Mouse (Mus musculus) small intestine, adult 2 months (tissue): ENCODE results near the gene Slc38a3. TPM values are rescaled to one million over a fixed set of nuclear protein-coding genes. Genes with fewer than 3 reads are reported as not detected.

ENCODE experiments used
- H3K27ac ChIP-seq: fragments of 200-500 bp; 2 replicates; pipeline ENCODE4 v1.5.1; 2012; ENCODE audit warnings: low read depth, low read length, control low read depth, inconsistent platforms; ENCODE audit not compliant: insufficient read depth
- H3K27me3 ChIP-seq: fragments of 200-500 bp; 2 replicates; pipeline ENCODE4 v1.6.1; 2012; ENCODE audit warnings: mild to moderate bottlenecking, moderate library complexity, low read length, inconsistent platforms; ENCODE audit not compliant: control insufficient read depth, insufficient read depth
- H3K36me3 ChIP-seq: fragments of 200-500 bp; 2 replicates; pipeline ENCODE4 v1.6.1; 2012; ENCODE audit warnings: mild to moderate bottlenecking, low read length, control low read depth, inconsistent platforms; ENCODE audit not compliant: control insufficient read depth, insufficient read depth
- H3K4me1 ChIP-seq: fragments of 200-500 bp; 2 replicates; pipeline ENCODE4 v1.6.1; 2012; ENCODE audit warnings: low read length, inconsistent platforms, mixed read lengths; ENCODE audit not compliant: control insufficient read depth, insufficient read depth, insufficient read length
- H3K4me3 ChIP-seq: fragments of 200-500 bp; 2 replicates; pipeline ENCODE4 v1.5.1; 2012; ENCODE audit warnings: low read depth, mild to moderate bottlenecking, control low read depth, inconsistent platforms, low read length, moderate library complexity
- CTCF ChIP-seq: fragments of 200-500 bp; IDR thresholded peaks from 2 replicates; pipeline ENCODE4 v1.5.1; 2012; ENCODE audit warnings: low read depth, mild to moderate bottlenecking, control low read depth, inconsistent platforms, low read length, moderate library complexity, mixed read lengths; ENCODE audit not compliant: insufficient replicate concordance, insufficient read length; ENCODE audit errors: extremely low read depth
- POLR2A ChIP-seq: fragments of 200-500 bp; IDR thresholded peaks from 2 replicates; pipeline ENCODE4 v1.6.1; 2012; ENCODE audit warnings: low read depth, mild to moderate bottlenecking, control low read depth, inconsistent platforms, low read length, moderate library complexity
- WGBS: fragments of 180-500 bp; shearing (Covaris S2); methylation state at CpG from one replicate; pipeline ENCODE4 v1.1.7; 2018; 5-methylcytosine and 5-hydroxymethylcytosine counted together
- polyA plus RNA-seq: library from polyadenylated mRNA; depleted of rRNA; stranded (reverse); fragments of >200 nt; gene quantifications from 2 replicates; pipeline ENCODE4 v1.2.3, GENCODE M21; 2012; rRNA removed

Slc38a3 gene
- polyA plus RNA-seq = 2.8 and 48.7 TPM in 2 replicates

DNA sequence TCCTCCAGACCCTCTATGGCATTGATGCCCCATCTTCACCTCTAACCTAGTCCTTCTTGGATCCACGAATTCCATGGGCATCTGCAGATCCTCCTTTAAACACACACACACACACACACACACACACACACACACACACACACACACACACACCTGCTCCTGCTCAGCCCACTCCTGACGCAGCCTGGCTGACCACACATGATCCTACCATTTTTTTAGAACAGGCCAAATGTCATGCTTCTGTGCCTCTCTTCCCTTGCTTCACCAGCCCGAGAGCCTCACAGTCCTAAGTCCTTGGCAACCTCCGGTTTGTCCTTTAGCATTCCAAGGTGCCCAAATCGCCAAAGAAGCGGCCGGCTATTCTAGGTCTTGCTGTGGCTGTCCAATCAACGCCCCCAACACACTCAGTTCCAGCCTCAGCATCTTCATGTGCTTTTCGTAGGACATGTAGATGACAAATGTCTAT is at the start of gene Slc38a3:
Gene Slc38a3 (minus strand): TSS at position 51 of the 466 bp plus-strand sequence.
- no peaks in the 10 kb centered on the region for H3K36me3 ChIP-seq
- no peak for TF ChIP-seq CTCF
- peaks cover 29% of the 10 kb centered on the region for H3K27me3 ChIP-seq
- 89% methylated on average over 9 of the region's 9 CpGs for WGBS
- no peak within 1 kb of the TSS for H3K4me3 ChIP-seq
- no peak within 1 kb of the TSS for H3K27ac ChIP-seq
- H3K4me1 ChIP-seq = peaks cover 8% of the 10 kb centered on the region

GRCm38 (mm10) chr9:107716951-107717350 is 47.6 kb upstream of the Slc38a3 start:
- TF ChIP-seq CTCF (no peak), POLR2A (no peak)
- H3K27ac ChIP-seq = no peak overlapping the region
- no peaks in the 10 kb centered on the region for H3K36me3 ChIP-seq
- H3K27me3 ChIP-seq = no peaks in the 10 kb centered on the region
- peaks cover 10% of the 10 kb centered on the region for H3K4me1 ChIP-seq
- H3K4me3 ChIP-seq = no peak overlapping the region
- 79% methylated on average over 6 of the region's 6 CpGs for WGBS

- Histone ChIP-seq H3K27ac (no peak overlapping the region), H3K4me3 (no peak overlapping the region), H3K27me3 (no peaks in the 10 kb centered on the region), H3K36me3 (no peaks in the 10 kb centered on the region), H3K4me1 (peaks cover 10% of the 10 kb centered on the region)
- 94% methylated on average over 2 of the region's 2 CpGs for WGBS
- TF ChIP-seq CTCF (no peak), POLR2A (no peak)
These were observed 46.3 kb upstream of the Slc38a3 start for GRCm38 (mm10) chr9:107715632-107716031.

DNA sequence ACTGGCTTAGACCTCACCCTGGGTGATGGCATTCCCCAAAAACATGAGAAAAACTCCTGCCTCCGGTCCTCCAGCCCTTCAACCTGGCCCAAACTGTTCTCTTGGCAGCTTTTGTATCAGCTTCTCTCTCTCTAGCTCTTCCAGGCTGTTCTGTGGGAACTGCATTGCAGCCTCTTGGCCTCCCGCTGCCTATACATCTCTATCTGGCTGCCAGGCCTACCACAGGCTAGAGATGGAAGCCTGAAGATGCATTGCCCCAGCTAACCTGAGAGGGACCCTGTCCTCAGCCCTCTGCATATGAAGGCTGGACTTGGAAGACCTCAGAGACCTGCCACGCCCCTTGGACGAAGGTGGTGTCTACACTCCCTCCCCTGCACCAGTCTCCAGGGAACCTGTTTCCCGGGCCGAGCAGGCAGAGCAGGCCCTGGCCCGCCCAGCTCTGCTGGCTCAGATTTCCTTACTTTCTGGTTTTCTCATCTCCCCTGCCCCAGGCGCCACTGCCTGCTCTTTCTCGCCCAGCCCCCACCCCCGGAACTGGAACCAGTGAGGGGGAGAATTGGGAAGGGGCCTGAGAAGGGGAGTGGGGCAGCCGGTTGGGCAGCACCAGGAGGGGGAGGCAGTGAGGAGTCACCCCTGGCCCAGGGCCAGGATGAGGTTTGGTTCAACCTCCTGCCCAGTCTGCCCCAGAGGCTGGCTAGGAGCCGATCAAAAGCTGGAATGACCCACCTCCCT is 45.1 kb upstream of the Slc38a3 start:
- TF ChIP-seq CTCF (no peak), POLR2A (no peak)
- WGBS = 21% methylated on average over 12 of the region's 12 CpGs

GRCm38 (mm10) chr9:107709697-107710483 is 40.6 kb upstream of the Slc38a3 start, which contains the start of gene Sema3f:
Gene Sema3f (minus strand): TSS chr9:107710475.
- no peaks in the 10 kb centered on the region for H3K36me3 ChIP-seq
- H3K27ac ChIP-seq = no peak within 1 kb of the TSS; the same call in 1 of the 2 replicates
- 0 out of 2 replicates have a peak, but pooled peaks have one; percentile 18 for TF ChIP-seq CTCF
- TF ChIP-seq POLR2A = peak; percentile 46; the same call in 1 of the 2 replicates
- 2% methylated on average over 86 of the region's 86 CpGs for WGBS
- H3K27me3 ChIP-seq = peaks cover 15% of the 10 kb centered on the region
- H3K4me1 ChIP-seq = peaks cover 14% of the 10 kb centered on the region
- H3K4me3 ChIP-seq = peak within 1 kb of the TSS; percentile 72

More for the DNA sequence above, 45.1 kb upstream of the Slc38a3 start:
- Histone ChIP-seq H3K27me3 (no peaks in the 10 kb centered on the region), H3K4me3 (no peak overlapping the region), H3K27ac (no peak overlapping the region), H3K4me1 (peaks cover 12% of the 10 kb centered on the region), H3K36me3 (no peaks in the 10 kb centered on the region)

DNA sequence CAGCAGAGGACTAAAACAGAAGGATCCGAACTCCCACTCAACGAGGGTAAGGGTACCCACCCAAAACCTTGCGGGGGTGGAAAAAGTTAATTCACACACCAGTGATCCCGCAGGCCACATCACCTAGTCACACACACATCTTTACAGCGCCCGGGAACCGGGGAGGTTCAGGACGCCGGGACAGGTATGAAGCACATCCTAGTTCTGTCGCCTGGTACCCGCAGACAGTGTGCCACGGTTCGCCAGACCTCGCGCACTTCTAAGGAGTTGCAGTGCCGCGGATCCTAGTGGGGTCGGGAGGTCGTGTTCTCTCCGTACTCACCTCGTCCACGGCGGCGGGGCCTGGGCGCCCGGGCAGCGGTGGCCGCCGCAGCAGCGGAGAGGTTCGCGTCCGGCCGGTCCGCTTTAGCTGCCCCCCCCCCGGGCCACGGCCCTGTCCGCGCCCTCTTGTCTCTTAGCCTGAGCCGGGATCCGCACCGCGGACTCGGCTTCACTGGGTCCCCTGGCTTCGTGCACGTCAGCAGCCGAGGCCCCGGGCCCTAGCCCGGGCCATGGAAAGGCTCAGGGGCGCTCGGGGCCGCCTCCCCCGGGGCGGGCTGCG is 39.9 kb upstream of the Slc38a3 start:
- no peak overlapping the region; the same call in 1 of the 2 replicates for H3K27ac ChIP-seq
- peak overlapping the region; percentile 72 for H3K4me3 ChIP-seq
- TF ChIP-seq POLR2A (no peak), CTCF (no peak)
- under 1% methylated on average over 55 of the region's 55 CpGs for WGBS
- peaks cover 15% of the 10 kb centered on the region for H3K27me3 ChIP-seq
- no peaks in the 10 kb centered on the region for H3K36me3 ChIP-seq
- H3K4me1 ChIP-seq = peaks cover 9% of the 10 kb centered on the region
